Mouse (Mus musculus) spleen, adult 12 weeks (tissue): ENCODE data around the gene Gpr137c.

Source experiments
- DNase-seq: peaks from one replicate; pipeline ENCODE4 v3.0.0; 2022; ENCODE audit warnings: low spot score

The Gpr137c gene

DNA sequence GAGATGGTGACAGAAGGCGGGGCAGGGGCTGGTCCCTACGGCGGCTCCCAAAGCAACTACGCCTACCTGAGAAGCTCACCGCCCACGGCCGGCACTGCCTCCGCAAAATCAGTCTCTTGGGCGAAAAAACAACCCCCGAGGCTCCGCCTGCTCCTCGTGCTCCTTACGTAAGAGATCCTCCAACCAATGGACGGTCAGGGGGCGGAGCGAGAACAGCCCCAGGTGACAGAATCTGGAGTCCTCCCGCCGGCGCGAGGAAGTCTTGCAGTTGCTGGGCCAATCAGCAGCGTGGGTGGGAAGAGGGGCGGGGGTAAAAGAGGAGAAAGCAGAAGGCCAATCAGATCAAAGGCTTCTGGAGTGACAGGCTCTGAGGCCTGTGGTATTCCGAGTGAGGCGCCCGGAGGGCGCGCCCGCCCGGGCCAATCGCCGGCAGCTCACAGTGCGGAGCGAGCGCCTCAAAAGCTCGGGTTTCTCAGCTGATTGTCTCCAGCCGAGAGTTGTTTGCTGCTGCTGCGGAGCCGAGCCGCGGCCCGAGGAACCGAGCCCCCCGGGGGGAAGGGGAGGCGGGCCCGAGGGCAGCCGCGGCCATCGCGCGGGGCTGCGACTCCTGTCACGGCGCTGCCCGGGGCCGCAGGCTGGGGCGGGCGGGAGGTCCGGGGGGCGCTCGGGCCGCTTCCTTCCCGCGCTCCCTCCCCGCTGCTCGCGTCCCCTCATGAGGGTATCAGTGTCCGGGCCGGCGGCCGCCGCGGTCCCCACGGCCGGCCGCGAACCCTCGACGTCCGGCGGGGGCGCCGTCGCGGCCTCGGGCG, at the start of gene Gpr137c:
TSS of gene Gpr137c (plus strand) at position 437 of the 809 bp plus-strand sequence.
- peak; percentile 88 for DNase-seq

DNA sequence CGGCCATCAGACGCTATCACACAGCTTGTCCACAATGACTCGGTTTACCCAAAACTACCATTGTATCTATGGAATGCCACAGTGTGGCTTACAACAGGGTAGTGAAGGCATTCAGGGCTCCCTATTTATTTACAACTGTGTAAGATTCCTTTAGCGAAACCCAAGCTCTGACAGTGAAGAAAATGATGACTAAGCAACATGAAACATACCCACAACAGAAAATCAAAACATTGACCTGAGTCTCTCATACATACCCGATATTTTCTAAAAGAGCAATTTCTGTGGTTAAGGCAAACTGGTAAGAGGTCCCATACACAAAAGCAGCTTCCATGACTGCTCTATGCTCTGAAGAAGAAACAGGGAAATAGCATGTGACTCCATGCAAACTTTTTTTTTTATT, 47.3 kb upstream of the Gpr137c start:
- DNase-seq, result no peak

DNA sequence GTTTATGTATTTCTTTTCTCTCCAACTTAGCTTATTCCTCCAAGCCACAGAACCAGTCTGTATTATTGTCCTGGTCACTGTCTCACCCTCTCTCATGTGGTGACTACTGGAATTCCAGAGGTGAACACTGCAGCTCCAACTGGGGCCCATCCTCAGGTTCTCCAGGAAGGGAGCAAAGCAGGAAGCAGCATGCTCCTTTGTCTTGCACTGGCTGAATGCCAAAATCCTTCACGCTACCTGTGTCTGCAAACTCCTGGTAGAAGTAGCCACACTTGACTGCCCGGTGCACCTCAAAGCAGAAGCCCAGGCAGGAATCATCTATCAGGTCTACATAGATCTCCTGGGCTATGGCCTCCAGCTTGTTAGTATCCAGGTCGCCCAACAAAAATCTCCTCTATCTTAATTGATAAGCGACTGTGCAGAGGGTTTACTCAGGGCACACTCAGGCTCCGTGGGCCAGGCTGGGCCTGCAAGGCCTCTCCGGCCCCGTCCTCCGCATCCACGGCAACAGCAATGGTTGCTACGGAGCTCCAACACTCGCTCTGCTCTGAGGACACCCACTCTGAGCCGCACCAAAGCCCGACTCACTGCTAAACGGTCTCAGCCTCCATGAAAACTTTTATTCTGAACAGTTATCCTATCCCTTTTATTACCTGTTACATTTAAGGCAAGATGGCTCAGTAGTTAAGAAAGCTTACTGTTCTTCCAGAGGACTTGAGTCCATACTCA, 44.3 kb upstream of the Gpr137c start:
- no peak for DNase-seq

DNA sequence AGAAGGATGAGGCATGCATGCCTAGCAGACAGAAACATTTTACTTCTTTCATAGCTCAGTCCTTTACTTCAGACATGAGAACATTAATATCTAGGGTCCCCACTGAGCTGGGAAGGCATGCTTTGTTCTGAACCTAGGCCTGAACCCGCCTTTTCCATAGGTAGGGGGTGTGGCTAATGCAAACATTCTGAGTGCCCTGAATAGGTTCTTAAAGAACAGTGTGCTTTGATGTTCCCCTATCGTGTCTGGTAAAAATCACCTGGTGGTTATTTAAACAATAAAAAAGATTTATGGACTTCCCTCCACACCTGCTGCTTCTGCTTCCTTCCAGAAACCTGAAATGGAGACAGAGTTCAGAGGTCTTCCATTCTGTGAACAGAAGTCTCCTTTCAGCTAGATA, 40.3 kb upstream of the Gpr137c start:
- DNase-seq, result no peak

DNA sequence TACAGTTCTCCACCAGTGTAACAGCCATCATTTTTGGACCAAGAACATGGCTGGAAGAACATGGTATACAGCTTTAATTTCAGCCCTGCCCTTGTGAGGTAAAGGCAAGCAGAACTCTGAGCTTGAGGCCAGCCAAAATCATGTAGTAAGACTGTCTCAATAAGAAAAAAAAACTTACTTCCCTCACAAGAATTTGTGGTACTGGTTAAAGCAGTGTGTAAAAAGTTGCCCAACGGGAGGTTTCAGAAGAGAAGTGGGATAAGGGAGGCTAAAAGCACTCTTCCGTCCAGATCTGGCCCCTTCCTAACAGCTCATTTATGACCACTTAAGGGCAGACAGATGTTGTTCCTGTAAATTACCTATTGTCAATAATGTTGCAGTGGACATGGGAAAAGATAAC, 39.9 kb upstream of the Gpr137c start:
- no peak for DNase-seq

DNA sequence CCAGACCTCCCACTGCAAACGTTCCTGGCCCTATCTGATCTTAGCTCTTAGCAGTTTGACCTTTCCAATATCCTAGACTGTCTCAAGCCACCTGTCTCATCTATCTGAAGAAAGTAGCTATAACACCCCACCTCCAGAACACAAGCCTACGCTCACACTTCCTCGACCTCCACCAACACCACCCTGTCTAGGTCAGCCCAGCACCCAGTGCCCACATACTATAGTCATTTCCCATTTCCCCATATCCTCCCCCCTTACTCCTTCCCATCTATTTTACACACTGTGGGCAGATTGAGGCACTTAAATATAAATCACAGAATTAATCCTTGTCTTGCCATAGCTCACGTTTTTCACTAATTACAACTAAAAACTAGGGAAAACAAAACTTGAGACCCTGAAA, 37.9 kb upstream of the Gpr137c start:
- DNase-seq, result no peak

DNA sequence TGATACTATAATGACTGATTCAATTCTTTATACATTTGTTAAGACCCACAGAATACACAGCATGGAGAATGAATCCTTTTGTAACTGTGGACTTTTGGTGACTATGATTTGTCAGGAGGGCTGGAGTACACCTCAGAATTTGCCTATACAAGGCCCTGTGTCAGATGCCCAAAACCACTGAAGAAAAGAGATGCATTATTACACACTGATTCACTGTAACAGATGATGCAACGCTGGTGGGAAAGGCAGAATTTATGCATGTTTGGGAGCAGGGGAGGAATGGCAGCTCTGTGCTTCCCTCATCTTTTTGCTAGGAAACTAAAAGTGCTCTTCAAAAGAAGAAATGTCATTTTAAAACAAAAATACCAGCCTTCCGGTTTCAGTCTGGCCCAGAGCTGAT, 28.5 kb upstream of the Gpr137c start:
- no peak for DNase-seq

DNA sequence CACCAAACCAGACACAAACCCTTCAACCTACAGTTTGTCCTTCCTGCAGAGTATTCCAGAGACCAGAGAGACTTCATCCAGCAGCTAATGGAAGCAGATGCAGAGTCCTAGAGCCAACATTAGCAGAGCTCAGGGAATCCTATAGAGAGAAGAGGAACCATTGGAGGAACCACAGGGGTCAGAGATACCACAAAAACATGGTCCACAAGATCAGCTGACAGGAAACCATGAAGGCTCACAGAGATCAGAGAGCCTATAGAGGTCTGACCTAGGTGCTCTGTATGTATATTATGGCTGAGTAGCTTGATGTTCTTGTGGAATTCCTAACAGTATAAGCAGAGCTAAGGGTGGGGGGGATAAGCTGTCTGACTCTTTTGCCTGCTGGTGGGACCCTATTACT, 18.9 kb upstream of the Gpr137c start:
- DNase-seq, result no peak

DNA sequence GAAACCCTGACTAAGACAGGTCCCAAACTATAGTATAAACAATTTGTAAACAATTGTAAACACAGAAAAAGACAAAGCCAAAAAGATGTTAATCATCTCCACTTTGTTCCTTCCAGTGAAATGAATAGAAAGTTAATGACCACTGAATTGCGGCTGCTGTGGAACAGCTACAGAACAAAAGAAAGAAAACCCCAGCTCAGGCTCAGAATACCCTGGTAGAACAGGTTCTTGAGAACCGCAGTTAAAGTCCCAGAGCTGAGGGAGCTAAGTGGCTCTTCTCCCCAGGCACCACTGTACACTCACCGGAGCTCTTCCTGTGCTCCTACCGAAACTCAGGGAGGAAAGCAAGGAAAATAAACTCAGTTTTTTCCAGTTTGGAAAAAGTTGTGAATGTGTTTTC, 8.8 kb upstream of the Gpr137c start:
- no peak for DNase-seq

DNA sequence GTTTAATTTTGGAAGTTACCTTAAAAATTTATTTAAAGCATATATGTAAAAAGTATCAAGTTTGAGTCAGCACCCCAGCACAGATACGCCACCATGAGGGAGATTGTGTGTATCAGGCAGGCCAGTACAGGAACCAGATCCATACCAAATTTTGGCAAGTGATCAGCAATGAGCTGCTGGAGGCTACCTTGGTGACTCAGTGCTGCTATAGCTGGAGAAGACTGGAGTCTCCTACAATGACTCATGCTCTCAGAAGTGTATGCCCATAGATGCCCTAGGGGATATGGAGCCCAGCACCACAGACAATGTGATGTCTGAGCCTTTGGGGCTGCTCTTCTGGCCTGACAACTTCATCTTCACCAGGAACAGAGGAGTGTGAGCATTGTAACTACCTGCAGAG, 8.1 kb upstream of the Gpr137c start:
- DNase-seq, result no peak

DNA sequence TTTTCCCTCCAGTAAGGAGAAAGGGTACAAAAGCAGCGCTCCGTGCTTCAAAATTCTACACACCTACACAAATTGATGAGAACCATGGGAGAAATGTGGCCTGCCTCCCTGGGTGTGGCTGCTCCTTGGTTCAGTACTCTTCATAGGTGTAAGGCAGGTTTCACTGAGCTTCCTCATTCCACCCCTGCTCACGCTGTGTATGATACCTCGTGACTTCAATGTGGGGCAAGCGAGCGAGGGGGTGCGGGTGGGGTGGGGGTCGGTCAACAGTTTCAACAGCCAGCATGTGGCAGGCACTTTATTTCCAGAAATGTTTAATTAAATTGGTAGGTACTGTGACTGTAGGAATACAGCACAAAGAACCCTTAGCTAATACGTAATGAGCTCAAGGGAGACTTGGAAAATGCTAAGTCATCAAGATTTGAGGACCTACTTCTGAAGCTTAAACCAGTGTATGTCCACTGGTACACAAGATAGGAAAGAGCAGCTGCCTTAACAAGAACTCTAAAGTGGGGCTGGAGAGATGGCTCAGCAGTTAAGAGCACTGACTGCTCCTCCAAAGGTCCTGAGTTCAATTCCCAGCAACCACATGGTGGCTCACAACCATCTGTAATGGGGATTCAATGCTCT, 2.7 kb upstream of the Gpr137c start:
- no peak for DNase-seq

DNA sequence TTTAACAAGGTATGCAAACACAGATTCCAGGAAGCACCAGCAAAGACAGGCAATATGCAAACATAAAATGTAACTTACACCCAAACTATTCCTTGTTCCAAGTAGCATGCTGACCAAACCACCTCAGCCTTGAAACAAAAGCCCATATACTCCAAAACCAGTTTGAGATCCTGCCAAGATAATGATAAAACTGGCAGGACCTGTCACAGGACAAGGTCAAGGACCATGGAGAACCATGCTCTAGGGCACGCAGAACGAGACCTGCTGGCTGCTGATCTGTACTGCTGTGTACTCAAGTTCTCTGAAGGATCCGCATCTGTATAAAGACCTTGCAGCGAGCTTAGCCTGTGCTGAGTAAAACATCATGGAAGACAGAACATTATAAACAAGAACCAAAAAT, 1.8 kb upstream of the Gpr137c start:
- no peak for DNase-seq

DNA sequence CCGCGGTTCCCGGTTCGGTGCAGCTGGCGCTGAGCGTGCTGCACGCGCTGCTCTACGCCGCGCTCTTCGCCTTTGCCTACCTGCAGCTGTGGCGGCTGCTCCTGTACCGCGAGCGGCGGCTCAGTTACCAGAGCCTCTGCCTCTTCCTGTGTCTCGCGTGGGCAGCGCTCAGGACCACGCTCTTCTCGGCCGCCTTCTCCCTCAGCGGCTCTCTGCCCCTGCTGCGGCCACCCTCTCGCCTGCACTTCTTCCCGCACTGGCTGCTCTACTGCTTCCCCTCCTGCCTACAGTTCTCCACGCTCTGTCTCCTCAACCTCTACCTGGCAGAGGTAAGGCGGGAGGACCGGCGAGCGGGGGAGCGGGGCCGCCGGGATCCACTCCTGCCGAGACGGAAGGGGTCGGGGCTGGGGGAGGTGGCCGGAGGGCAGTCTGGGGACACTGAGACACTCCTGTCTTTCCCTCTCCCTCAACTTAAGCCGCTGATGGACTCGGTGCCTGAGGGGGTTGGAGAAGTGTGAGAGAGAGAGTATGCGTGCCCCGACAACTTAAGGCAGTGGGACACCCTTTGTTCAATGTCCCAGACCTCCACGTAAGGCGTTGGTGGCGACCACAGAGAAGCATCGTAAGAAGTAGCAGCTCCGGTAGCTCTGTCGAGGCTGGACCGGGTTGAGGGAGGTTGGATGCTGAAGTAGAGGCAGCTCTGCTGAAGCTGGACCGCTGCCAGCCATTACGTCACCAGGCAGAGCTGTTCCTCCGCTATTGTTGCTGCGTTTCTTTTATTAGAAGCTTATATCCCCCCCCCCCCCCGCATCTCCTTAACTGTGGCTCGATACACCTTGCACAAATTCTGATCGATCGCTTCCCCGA, 806 bp downstream of the Gpr137c start, which contains the start of gene Txndc16:
TSS of gene Txndc16 (minus strand) at position 239 of the 867 bp plus-strand sequence.
- peak; percentile 29 for DNase-seq

DNA sequence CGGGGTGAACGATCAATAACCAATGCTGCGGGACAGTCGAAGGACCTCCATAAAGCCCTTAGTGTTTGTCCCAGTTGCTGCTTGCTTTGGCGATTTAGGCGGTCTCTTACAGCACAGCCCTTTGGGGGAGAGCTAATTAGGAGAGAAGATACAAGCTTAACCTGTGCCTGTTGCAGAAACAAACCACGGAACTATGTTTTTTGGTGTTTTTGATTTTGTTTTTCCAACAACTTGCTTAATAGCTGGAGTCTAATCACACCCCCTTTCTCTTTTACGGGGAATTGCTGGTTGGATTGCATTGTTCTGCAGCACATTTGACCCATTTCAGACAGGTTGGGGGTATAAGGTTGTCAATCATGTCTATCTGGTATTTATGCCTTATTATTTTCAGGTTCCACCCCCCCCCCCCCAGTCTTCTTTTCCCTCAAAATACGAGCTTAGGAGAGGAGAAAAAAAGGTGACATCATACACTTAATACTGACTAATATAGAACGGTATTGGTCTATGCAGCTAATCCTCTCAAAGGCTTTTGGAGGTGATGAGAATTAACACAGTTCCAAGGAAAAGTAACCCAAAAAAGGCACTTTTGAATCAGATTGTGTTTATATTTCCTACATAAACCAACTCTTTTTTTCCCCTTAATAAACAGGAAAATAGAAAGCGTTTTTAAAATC, 1.6 kb downstream of the Gpr137c start:
- DNase-seq, result no peak

DNA sequence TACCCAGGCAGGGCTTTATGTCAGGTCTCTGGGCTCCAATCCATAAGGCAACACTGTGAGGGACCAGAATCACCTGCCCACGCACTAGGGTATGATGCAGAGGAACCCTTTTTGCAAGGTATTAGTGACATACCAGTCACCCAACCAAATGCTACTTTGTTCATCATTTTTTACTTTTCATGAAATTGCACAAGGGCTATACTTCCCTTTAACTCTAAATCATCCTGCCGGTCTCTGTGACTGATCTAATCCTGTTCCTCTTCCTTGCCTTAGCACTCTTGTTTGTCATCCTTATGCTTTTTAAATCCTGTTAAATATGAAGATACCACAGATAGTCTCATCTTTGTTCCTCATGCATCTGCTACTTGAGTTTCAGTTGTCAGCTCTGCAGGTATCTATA, 19.5 kb downstream of the Gpr137c start:
- no peak for DNase-seq

DNA sequence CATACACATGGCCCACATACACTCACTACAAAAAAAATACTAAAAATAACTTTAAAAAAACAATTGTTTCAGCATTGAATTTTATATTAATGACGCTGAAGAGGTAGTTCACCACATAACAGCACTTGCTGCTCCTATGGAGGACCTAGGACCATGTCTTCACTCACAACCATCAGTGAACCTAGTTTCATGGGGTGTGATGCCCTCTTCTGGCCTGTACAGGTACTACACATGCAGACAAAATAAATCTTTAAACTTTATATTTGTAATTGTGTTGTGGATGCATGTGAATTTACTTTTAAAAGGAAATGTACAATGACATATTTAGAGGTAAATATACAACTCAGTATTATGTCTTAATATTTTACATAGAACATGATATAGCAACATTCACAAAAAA, 22.1 kb downstream of the Gpr137c start:
- DNase-seq, result no peak

DNA sequence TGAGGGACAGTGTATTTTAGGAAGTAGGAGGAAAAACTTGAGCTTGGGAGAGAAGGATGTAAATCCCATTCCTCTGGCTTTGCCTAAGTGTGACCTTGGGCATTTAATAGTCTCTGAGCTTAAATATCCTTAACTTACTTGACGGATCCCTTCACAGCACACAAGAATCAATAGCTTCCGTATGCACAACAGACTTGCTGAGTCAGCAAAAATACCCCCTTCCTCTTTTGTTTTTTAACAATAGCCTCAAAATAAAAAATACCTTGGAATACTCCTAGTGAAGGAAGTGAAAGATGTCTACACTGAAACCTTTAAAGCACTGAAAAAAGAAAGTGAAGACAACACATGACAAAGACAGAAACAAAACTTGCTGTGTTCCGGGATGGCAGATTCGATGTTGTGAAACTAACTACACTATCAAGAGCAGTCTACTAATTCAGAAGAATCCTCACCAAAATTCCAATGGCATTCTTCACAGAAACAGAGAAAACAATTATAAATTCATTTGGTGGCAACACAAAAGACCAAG, 32.1 kb downstream of the Gpr137c start:
- no peak for DNase-seq

DNA sequence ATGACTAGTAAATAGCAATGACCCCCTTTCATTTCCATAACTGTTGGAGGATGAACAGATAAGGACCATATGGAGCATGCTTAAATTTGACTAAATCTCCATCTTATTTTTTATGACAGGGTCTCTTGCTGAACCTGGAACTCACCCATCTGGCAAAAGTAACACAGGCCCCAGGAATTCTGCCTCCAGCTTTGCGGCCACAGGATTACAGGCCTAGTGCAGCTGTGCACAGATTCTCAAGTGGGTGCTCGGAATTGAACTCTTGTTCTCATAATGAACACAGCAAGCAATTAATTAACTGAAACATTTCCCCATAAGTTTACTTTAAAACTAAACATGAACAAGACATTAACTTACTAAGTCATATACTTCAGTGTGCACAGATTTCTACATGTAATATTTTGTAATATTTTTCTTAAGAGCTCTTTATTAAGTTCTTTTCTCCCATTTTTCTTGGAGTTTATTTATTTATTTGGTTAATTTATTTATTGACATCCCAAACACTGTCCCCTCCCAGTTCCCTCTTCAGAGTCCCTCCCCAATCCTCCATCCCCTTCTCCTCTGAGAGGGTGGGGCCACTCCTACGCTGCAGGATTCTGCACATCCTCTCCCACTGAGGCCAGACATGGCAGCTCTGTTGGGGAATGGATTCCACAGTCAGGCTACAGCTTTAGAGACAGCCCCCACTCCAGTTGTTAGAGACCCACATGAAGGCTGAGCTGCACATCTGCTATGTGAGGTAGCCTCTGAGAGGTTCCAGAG, 44.5 kb downstream of the Gpr137c start:
- DNase-seq, result no peak

DNA sequence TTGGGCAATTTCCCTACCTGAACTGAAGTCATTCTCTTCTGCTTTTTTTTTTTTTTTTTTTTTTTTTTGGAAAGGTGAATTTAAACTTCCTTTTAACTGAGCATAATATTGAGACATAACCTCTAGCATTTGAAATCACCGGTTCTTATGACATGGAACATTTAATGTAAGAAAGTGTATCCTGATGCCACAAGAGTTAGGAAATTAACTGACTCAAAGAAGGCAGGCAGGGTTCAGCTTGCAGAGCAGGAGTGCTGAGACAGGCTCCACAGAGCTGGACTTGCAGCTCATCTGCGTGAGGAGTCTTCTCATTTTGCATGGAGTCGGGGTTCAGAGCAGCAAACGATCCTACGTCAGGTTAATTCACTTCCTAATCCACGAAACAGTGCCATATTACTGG, 56.3 kb downstream of the Gpr137c start:
- DNase-seq, result no peak

DNA sequence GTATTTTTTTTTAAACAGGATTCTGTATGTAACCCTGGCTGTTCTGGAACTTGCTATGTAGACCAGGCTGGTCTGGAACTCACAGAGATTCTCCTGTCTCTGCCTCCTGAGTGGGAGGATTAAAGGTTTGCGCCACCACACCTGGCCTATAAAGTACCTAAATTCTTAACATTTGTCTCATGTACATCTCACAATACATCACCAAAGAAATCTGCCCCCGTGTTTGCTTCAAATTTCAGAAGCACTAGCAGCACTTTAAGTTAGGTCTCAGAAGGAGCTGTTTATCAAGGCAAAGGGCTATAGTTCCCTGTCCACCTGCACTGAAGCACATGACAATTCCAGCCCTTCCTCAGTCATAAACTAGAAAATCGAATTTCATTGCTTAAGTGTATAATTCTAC, 62.5 kb downstream of the Gpr137c start:
- DNase-seq, result no peak

DNA sequence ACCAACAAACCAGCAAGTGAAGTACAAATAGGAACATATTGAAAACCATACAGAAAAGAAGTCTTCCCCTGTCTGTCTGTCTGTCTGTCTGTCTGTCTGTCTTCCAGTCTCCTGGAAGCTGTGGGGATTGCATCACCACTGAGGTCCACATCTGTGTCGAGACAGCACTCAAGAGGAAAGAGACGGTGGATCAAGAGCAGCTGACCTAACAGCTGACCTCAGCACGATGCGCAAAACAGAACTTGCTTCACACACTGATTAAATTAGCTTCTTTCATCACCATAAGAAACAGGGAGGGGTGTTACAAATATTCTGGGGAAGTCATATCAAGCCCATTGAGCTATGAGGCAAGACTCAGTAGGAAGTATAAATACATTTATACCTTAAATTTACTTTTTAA, 72.1 kb downstream of the Gpr137c start:
- no peak for DNase-seq
